Mouse (Mus musculus): ENCODE data around the gene Emx2. TPM values are rescaled to one million over a fixed set of nuclear protein-coding genes. Genes with fewer than 3 reads are reported as not detected.

Gene Emx2
- polyA plus RNA-seq, 1 experiment from 2014 or later, result 12.2 TPM

DNA sequence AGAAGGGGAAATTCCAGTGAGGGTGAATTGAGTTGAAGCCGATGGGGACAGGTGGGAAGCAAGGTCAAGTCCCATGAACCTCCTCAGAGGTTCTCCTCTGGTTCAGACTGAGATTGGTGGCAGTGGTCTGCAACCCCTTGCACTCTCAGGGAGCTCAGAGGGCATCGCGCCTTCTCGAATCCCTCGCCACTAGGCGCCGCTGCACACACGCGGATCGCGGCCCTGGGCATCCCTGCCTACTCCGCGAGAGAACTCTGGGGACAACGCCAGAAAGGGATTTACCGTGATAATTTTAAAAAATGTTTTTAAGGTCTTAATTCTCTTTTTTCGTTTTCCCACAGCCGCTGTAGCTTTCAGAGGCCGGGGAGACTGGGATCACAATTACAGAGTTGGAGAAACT is 4.0 kb upstream of the Emx2 start:
- Histone ChIP-seq H3K4me1 (peaks cover 31% of the 10 kb centered on the region), H3K4me3 (no peak overlapping the region), H3K36me3 (no peaks in the 10 kb centered on the region), H3K9ac (no peak overlapping the region), H3K4me2 (no peak overlapping the region), H3K9me3 (no peaks in the 10 kb centered on the region), H3K27me3 (peaks cover 95% of the 10 kb centered on the region), H3K27ac (no peak overlapping the region)
- no peak for ATAC-seq (ENCODE audit: insufficient number of reproducible peaks, low FRiP score, low TSS enrichment, low read depth)
- WGBS, result under 1% methylated on average over 18 of the region's 18 CpGs

DNA sequence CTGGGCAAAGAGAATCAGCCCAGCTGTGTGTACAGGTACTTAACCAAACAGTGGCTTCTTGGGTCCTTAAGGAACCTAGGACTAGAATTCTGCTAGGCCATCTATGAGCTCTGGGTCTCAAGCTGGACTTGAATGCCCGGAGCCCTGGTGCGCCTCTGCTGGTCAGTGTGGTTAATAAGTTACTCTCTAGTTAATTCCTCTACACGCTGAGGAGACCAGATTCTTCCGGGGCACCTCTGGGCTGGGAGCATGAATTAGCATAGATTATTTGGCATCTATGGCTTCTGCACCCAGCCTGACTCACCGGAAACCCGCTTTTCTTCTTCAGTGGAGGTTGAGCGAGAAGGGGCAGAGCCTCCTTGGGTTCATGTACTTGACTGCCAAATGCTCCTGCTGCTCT is 2.5 kb upstream of the Emx2 start:
- Histone ChIP-seq H3K4me2 (peak overlapping the region; percentile 19; the same call in 1 of the 2 replicates), H3K9ac (no peak overlapping the region), H3K9me3 (no peaks in the 10 kb centered on the region), H3K27ac (no peak overlapping the region), H3K4me1 (peaks cover 37% of the 10 kb centered on the region), H3K27me3 (peaks cover 93% of the 10 kb centered on the region), H3K36me3 (no peaks in the 10 kb centered on the region), H3K4me3 (0 out of 2 replicates have a peak overlapping the region, but pooled peaks have one; percentile 50)
- 24% methylated on average over 7 of the region's 7 CpGs for WGBS
- ATAC-seq (ENCODE audit: insufficient number of reproducible peaks, low FRiP score, low TSS enrichment, low read depth), result no peak

DNA sequence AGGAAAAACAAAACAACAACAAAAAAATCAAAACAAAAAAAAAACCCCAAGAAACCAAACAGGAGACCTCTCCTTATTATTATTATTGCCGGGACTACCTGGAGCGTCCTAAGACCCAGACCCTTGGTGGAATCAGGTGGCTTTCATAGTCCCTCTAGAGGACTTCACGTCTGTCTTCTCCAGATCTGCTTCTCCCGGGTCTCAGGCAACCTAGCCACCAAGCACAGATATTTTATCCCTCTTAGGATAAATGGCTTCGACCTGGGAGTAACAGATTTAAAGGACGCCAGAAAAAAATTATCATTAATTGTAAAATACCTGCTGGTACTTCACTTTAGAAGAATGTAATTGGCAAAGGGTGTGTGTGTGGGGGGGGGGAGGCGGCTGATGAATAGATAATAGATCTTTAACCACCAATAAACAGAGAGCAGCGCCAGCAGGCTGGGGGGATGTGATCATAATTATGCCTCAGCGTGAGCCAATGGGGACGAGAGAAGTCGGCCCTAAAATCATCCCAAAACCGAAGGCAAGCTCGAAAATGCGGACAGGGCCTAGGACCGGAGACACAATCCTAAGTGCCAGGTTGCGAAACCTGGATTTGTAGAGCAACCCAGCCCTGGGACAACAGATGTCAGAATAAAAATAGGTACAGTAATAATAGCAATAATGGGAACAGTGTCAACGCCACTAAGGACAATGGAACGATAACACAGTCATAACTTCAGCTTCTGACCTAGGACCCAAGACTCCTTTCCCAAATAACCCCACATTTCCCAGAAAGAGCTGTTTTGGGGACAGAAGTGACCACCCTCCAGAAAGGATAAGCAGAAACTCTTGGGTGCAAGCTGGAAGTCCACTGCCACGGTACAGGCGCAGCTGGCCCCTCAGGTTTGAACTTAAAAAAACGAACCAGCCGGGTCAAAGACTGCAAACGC is 894 bp upstream of the Emx2 start:
- H3K9ac ChIP-seq, result 0 out of 2 replicates have a peak overlapping the region, but pooled peaks have one; percentile 33
- peak overlapping the region; percentile 69 for H3K4me2 ChIP-seq
- peaks cover 92% of the 10 kb centered on the region for H3K27me3 ChIP-seq
- H3K4me3 ChIP-seq, result peak overlapping the region; percentile 50
- 2% methylated on average over 23 of the region's 23 CpGs for WGBS
- no peaks in the 10 kb centered on the region for H3K36me3 ChIP-seq
- H3K9me3 ChIP-seq, result no peaks in the 10 kb centered on the region
- peak overlapping the region; percentile 88 for H3K27ac ChIP-seq
- H3K4me1 ChIP-seq, result peaks cover 32% of the 10 kb centered on the region
- ATAC-seq (ENCODE audit: insufficient number of reproducible peaks, low FRiP score, low TSS enrichment, low read depth), result no peak

DNA sequence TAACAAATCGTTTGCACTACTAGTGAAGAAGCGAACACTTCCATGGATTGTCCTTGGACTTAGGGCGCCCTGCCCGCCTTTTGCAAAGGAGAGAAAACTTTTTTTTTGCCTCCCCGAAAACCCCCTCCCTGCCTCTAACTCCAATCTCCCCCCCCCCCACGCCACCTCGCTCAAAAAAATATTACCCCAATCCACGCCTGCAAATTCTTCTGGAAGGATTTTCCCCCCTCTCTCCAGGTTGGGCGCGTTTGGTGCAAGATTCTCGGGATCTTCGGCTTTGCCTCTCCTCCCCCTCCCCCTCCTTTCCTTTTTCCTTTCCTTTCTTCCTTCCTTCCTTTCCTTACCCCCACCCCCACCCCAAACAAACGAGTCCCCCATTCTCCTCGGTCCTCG is 567 bp downstream of the Emx2 start:
- Histone ChIP-seq H3K4me1 (peaks cover 32% of the 10 kb centered on the region), H3K9me3 (no peaks in the 10 kb centered on the region), H3K4me3 (peak overlapping the region; percentile 50), H3K27ac (peak overlapping the region; percentile 88), H3K9ac (peak overlapping the region; percentile 55), H3K36me3 (no peaks in the 10 kb centered on the region), H3K4me2 (peak overlapping the region; percentile 69), H3K27me3 (peaks cover 92% of the 10 kb centered on the region)
- no peak for ATAC-seq (ENCODE audit: insufficient number of reproducible peaks, low FRiP score, low TSS enrichment, low read depth)
- WGBS, result 0% methylated on average over 13 of the region's 15 CpGs

DNA sequence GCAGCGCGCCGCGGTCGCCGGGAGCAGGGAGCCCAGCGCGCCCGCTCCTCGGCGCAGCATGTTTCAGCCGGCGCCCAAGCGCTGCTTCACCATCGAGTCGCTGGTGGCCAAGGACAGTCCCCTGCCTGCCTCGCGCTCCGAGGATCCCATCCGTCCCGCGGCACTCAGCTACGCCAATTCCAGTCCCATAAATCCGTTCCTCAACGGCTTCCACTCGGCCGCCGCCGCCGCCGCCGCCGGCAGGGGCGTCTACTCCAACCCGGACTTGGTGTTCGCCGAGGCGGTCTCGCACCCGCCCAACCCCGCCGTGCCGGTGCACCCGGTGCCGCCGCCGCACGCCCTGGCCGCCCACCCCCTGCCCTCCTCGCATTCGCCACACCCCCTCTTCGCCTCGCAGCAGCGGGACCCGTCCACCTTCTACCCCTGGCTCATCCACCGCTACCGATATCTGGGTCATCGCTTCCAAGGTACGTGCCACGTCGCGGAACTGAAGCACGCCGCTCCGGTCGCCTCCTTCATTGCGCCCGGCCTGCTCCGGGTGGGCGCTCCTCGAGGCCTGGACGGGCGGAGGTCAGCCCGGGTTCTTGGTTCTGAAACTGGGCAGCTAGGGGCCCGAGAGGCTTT is 1.1 kb downstream of the Emx2 start:
- peaks cover 93% of the 10 kb centered on the region for H3K27me3 ChIP-seq
- H3K4me1 ChIP-seq, result peaks cover 32% of the 10 kb centered on the region
- H3K4me2 ChIP-seq, result peak overlapping the region; percentile 69
- H3K4me3 ChIP-seq, result peak overlapping the region; percentile 50
- ATAC-seq (ENCODE audit: insufficient number of reproducible peaks, low FRiP score, low TSS enrichment, low read depth), result no peak
- no peaks in the 10 kb centered on the region for H3K9me3 ChIP-seq
- no peaks in the 10 kb centered on the region for H3K36me3 ChIP-seq
- peak overlapping the region; percentile 55 for H3K9ac ChIP-seq
- peak overlapping the region; percentile 88 for H3K27ac ChIP-seq
- under 1% methylated on average over 68 of the region's 75 CpGs for WGBS

DNA sequence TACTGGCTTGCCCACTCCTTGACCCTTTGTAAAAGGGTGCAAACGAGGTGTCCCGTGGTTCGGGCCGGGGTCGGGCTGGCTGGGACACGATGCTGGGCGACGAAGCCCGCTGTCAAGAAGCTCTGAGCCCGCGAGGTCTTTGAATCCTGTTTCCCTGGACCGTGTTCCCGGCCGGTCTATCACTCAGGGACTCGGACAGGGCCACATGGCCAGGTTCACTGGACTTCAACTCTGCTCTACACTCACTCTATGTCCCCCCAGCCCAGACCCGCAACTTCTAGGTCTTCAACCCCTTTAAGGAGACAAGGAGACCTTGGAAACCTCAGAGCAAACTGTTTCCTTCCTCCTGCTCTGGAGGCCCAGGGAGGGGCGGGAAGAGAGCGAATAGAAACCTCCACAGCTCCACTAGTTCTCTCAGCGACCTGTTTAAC is 1.7 kb downstream of the Emx2 start:
- Histone ChIP-seq H3K9me3 (no peaks in the 10 kb centered on the region), H3K4me2 (peak overlapping the region; percentile 69), H3K27ac (peak overlapping the region; percentile 88), H3K36me3 (no peaks in the 10 kb centered on the region), H3K27me3 (peaks cover 92% of the 10 kb centered on the region), H3K4me1 (peaks cover 30% of the 10 kb centered on the region), H3K4me3 (peak overlapping the region; percentile 50), H3K9ac (peak overlapping the region; percentile 55)
- no peak for ATAC-seq (ENCODE audit: insufficient number of reproducible peaks, low FRiP score, low TSS enrichment, low read depth)
- WGBS, result 0% methylated on average over 19 of the region's 19 CpGs

DNA sequence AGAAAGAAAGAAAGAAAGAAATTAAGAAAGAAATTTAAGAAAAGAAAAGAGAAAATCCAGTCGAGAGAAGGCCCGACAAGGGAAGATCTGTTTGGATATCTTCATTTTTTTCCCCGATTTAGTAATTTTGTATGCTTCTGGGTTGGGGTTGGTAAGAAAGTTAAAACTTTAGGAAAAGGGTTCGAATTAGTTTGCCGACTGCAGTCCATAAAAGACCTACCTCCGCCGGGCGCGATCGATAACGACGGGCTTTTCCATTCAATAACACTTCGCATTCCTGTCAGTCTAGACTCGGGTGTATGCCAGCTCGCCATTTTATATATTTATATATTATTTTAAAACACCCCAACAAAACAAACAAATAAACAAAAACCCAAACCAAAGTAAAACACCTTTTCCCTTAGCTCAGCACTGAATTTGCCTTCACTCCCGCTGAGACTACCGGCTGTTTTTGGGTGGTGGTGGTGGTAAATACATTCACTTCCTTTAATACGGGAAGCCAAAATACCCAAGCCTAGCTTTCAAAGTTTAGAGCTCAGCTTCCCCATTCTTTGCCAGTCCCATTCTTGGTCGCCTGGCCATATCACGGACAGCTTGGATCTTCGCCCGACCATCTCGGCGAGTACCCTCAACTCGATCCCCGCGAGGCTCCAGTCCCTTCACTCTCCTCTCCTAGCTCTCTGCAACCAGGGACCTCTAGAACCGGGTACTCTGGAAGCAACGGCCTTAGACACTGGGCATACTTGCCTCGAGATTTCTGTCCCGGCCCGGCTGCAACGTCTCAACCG is 2.4 kb downstream of the Emx2 start:
- H3K4me2 ChIP-seq, result peak overlapping the region; percentile 69
- ATAC-seq (ENCODE audit: insufficient number of reproducible peaks, low FRiP score, low TSS enrichment, low read depth), result no peak
- H3K4me1 ChIP-seq, result peaks cover 30% of the 10 kb centered on the region
- H3K9ac ChIP-seq, result no peak overlapping the region
- peak overlapping the region; percentile 88 for H3K27ac ChIP-seq
- no peaks in the 10 kb centered on the region for H3K36me3 ChIP-seq
- H3K27me3 ChIP-seq, result peaks cover 91% of the 10 kb centered on the region
- 2% methylated on average over 34 of the region's 34 CpGs for WGBS
- no peaks in the 10 kb centered on the region for H3K9me3 ChIP-seq
- H3K4me3 ChIP-seq, result peak overlapping the region; percentile 50

DNA sequence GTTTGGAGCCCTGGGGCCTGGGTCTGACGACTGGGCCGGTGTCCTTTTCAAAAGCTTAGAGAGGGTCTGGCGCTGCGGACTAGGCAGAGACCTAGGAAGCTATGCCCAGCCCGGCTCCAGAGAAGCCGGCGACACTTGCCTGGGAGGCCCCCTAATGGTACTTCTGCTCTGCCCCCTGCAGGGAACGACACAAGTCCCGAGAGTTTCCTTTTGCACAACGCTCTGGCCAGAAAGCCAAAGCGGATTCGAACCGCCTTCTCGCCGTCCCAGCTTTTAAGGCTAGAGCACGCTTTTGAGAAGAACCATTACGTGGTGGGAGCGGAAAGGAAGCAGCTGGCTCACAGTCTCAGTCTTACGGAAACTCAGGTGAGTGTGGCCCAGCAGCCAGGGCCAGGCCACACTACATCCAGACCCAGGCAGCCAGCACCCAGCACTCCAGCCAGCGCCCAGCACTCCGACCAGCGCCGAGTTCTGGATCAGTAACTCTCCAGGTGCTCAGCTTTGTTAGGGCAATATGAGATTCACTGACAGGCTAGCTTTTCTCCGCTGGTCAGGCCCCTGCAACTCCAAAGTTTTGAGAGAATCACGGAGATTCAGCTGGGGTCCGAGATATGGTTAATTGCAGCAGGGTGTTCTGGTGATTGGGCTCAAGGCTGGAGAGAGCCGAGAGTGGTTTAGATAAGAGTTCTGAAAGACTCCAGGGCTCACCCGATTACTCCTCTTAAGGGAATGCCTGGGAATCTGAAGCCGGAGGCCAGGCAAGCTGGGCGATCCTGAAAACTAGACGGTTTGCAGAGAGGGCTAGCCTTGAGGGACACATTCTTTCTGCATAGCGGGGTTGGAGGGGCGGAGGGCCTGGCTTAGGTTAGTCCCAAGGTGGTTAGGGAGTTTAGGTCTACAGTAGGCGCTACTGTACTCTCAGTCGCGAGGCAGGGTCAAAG is 3.6 kb downstream of the Emx2 start:
- Histone ChIP-seq H3K9me3 (no peaks in the 10 kb centered on the region), H3K27ac (peak overlapping the region; percentile 59), H3K27me3 (peaks cover 90% of the 10 kb centered on the region), H3K4me2 (peak overlapping the region; percentile 38), H3K4me3 (peak overlapping the region; percentile 50), H3K36me3 (no peaks in the 10 kb centered on the region), H3K9ac (no peak overlapping the region), H3K4me1 (peaks cover 30% of the 10 kb centered on the region)
- ATAC-seq (ENCODE audit: insufficient number of reproducible peaks, low FRiP score, low TSS enrichment, low read depth), result no peak
- WGBS, result 14% methylated on average over 36 of the region's 36 CpGs

DNA sequence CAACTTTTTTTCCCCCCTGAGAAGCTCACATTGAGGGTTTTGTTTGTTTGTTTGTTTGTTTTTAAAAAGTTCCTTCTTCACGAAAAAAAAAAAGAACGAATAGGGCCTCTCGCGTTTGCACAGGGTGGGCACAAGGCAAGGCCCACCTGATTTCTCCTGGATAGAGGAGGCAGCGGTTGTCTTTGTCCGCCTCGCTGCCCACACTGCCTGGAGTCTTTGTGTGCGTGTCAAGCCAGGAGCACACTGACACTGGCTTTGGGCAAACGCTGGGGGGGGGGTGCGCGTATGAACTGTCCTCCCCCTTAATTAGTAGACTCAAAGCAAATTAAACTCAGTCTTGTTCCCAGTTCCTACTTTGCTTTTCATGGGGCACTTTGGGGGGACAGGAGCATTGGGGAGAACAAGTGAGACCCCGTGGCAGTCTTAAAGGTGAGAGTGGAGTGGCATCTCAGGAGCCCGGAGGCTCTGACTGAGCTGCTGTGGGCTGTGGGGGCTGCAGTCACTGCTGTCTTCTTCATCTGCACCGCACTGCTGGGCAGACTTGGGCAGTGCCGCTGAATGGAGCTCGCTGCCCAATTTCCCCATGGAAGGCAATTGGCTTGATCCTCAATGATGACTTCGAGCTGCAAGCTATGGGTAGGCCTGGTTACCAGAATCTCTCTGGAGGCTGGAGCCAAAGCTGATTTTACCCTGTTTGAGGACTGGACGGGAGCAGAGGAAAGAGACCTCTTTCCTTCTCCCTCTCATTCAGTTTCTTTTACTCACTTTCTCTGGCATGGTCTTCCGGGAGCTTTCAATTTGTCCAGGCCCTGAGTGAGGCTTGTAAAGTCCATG is 4.5 kb downstream of the Emx2 start:
- ATAC-seq (ENCODE audit: insufficient number of reproducible peaks, low FRiP score, low TSS enrichment, low read depth), result no peak
- Histone ChIP-seq H3K27me3 (peaks cover 91% of the 10 kb centered on the region), H3K9ac (no peak overlapping the region), H3K27ac (no peak overlapping the region), H3K36me3 (no peaks in the 10 kb centered on the region), H3K4me3 (peak overlapping the region; percentile 50), H3K4me2 (peak overlapping the region; percentile 38), H3K9me3 (no peaks in the 10 kb centered on the region), H3K4me1 (peaks cover 34% of the 10 kb centered on the region)
- 25% methylated on average over 19 of the region's 19 CpGs for WGBS

DNA sequence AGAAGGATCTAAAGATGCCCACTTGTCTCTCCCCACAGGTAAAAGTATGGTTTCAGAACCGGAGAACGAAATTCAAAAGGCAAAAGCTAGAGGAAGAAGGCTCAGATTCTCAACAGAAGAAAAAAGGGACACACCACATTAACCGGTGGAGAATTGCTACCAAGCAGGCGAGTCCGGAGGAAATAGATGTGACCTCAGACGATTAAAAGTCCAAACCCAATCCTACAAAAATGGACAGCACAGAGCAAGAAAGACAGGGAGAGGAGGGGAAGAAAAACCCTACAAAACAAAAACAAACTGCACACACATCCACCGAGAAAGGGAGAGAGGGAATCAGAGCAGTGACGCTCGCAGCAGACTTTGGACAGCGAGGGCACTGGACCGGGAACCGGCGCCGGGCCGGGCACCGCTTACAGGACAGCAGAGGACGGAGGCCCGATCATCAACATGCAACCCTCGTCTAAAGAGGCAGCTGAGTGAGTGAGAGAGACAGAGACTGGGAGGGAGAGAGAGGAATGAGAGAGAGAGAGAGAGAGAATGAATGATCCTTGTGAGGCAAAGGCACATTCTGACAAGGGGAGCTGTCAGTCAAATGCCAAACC is 5.8 kb downstream of the Emx2 start:
- WGBS, result 21% methylated on average over 19 of the region's 19 CpGs
- no peak for ATAC-seq (ENCODE audit: insufficient number of reproducible peaks, low FRiP score, low TSS enrichment, low read depth)
- Histone ChIP-seq H3K9me3 (no peaks in the 10 kb centered on the region), H3K4me2 (0 out of 2 replicates have a peak overlapping the region, but pooled peaks have one; percentile 2), H3K4me3 (no peak overlapping the region), H3K27ac (no peak overlapping the region), H3K36me3 (no peaks in the 10 kb centered on the region), H3K9ac (no peak overlapping the region), H3K27me3 (peaks cover 92% of the 10 kb centered on the region), H3K4me1 (peaks cover 30% of the 10 kb centered on the region)

All from limb, embryonic 15.5 days (tissue).